Mouse (Mus musculus) urinary bladder, postnatal 25 days (tissue): ENCODE data around the gene Tnfrsf9.

ENCODE experiments used
- DNase-seq: peaks from one replicate; pipeline ENCODE4 v3.0.0; 2022; ENCODE audit warnings: low spot score

The Tnfrsf9 gene

GRCm38 (mm10) chr4:150990148-150990547, 75.8 kb downstream of the Tnfrsf9 start:
- peak; percentile 31 for DNase-seq
